Mouse (Mus musculus) testis, postnatal 14 days (tissue): ENCODE results near the gene Fzr1.
A peak's percentile ranks its signal among the peaks of the same experiment; 100 is the strongest.

ENCODE experiments used
- DNase-seq: peaks from one replicate; pipeline ENCODE4 v3.0.0; 2021; ENCODE audit warnings: low spot score

Fzr1 gene

GRCm38 (mm10) chr10:81382039-81382438, 3.7 kb upstream of the Fzr1 start:
- no peak for DNase-seq

- no peak for DNase-seq
Observed at GRCm38 (mm10) chr10:81379809-81380378, 1.6 kb upstream of the Fzr1 start.

DNA sequence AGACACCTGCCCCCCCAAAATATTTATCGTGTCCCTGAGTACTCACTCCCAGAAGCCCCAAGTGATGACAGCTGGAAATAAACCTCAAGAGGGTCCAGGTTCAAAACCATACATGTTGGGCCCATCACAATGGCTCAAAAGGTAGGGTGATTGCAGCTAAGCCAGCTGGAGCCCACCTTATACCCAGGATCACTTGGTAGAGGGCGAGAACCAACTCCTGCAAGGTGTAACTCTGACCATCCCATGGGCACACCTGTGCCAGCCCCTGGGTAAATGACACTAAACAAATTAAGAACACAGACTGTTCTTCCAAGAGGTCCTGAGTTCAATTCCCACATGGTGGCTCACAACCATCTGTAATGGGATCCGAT, 852 bp upstream of the Fzr1 start:
- no peak for DNase-seq

DNA sequence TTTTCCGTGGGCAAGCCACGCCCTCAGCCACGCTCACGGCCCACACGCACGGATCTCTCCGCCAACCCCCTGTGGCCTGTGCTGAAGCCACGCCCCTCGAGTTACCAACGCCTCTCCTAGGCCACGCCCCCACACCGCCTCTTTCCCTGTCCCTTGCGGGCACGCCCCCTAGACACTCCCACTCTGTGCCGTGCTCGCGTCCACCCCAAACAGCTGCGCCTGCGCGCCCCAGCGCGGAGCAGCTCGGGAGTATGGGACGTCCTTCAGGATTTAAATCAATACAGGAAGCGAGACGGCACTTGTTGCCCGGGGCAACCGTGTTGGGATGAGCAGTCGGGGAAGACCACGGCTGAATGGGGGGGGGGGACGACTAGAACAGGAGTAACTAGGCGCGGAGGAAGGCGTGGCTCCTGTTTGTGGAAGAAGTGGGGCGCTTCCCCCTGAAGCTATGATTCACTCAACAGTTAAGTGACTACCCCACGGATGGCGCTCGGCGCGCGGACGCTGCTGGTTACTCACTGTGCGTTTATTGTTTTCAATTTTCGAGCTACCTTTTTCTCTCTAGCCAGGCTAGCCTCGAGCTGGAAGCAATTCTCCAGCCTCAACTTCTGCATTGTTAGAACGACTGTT, 352 bp upstream of the Fzr1 start:
- DNase-seq = peak; percentile 100

DNA sequence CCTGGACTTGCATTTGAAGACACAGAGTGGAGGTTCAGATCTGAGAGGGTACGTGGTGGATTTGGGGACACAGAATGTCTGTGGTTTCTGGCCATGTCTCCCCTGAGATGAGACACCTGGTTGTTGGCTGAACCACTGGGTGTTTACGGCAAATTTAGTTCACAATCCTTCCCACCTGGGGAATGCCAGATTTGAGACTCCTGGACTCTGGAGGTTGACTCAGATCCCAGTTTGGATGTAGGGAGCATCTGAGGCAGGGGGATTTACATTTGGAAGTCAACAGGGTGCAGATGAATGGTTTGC, 1.0 kb downstream of the Fzr1 start:
- no peak for DNase-seq

DNA sequence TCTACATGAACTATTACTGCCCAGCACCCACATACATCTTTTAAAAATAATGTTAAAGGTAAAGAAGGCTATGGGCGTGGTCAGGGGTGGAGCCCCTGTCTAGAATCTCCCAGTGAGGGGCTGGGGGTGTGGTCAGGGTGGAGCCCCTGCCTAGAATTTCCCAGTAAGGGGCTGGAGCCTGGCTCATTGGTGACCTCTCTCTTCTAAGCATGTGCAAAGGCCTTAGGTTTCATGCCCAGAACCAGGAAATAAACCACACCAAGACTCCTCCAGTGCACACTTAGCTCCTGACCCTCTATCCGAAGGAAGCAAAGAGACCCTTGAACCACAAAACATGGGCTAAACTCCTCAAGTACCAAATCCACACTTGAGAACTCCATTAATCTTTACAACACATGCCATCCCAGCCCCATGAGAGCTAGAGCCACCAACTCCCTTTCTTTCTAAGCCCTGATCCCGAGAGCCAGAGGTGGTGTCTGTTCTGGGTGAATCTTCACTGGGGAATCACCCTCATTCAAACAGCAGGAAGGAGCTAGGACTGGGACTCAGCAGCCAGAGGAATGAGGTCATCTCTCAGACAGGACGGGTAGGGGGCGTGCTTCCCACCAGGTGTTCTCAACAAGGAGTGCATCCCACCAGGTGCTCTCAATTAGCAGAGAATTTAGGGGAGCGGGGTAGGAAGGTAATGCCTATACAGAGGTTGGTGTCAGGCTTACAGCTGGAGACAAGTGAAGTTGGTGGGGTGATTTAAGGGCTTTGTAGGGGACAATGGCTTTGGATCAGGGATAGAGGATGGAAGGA, 1.6 kb downstream of the Fzr1 start:
- no peak for DNase-seq

GRCm38 (mm10) chr10:81375322-81375721, 3.0 kb downstream of the Fzr1 start:
- DNase-seq = no peak

DNA sequence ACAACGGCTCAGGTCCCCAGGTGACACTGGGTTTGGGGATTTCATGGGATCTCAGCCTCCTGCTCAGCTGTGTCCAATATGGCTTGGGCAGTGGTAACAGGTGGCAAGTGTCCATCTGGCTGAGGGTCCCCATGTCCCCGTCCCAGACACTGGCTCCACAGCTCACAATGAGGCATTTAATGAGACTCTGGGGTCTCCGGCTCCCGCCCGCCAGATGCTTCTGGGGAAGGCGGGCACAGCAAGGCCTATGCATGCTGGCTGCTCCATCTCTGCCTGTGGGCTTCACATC, 11.2 kb downstream of the Fzr1 start:
- no peak for DNase-seq

DNA sequence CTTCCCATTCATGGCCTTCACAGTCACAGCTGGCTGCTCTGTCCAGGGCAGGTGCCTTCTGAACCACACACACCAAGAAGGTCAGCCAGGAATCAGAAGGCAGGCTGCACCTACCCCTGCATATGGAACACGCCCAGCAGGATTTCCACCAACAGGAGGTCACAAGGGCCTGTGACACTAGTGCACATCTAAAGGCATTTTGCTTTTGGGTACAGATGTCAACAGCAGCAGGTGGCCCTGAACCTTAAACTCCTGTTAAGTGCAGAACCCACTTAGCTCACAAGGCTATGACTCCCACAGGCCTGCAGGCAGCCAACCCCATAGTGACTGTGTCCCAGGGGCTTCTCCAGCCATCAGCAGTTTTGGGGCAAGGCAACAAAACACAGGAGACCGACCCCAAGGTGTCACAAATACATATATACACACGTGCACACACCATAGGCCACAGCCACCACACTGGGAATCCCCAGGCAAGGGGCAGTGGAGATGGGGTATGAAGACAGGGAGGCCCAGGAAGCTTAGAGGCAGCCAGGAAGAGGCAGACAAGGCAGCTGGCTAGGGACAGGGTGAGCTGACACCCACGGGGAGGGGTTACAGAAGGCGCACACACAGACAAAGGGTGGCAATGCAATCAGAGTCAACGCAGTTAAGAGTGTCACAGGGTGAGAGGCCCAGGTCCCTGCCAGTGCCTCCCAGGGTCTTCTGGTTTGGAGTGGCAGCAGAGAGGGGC, 11.7 kb downstream of the Fzr1 start:
- no peak for DNase-seq

GRCm38 (mm10) chr10:81365672-81366476, 12.4 kb downstream of the Fzr1 start, which contains the start of gene 4930404N11Rik:
Gene 4930404N11Rik (minus strand): TSS chr10:81365816.
- DNase-seq = no peak

GRCm38 (mm10) chr10:81365073-81365472, 13.2 kb downstream of the Fzr1 start:
- no peak for DNase-seq

GRCm38 (mm10) chr10:81364666-81365065, 13.7 kb downstream of the Fzr1 start:
- peak; percentile 46 for DNase-seq

DNA sequence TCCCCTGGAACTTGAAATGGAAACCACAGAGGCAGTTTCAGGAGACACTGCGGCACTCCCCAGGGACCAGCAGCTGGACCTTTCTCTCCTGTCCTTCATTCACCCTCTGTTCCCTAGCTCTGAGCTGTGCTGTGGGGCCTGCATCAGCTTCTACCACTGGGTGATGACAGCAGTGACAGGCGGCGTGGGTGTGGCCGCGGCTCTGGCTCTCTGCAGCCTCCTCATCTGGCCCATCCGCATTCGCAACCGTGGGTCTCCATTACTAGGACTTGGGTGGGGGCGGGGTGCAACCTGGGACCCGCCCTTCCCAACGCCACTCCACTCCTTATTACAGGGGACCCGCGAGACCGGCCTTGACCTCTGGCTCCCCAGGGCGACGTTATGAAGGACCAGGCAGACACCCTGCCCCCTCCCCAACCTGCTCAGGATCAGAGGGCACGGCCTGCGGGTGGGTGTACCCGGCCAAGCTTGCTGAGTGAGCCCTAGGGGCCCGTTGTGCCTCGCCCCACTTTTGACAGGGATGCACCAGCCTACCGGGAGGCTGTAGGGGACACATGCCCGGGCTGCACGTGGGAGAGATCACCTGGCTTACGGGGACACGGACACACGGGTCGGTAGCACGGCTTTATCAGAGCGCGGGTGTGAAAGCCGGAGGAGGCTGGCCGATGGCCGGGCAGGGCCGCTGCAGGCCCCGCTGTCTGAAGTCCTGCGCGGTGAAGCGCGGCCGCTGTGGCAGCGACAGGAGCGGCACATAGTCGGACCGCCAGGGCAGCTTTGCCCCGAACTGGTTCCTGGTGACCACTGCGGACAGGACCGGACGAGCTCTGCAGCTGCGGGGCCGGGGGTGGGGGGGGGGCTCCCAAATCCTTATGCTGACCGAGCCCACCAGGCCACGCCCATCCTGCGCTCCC, 14.6 kb downstream of the Fzr1 start:
- DNase-seq = no peak

- no peak for DNase-seq
Observed at GRCm38 (mm10) chr10:81362336-81362949, 15.9 kb downstream of the Fzr1 start.

GRCm38 (mm10) chr10:81360721-81361120, 17.6 kb downstream of the Fzr1 start:
- DNase-seq = no peak

GRCm38 (mm10) chr10:81358841-81359240, 19.5 kb downstream of the Fzr1 start:
- DNase-seq = no peak

DNA sequence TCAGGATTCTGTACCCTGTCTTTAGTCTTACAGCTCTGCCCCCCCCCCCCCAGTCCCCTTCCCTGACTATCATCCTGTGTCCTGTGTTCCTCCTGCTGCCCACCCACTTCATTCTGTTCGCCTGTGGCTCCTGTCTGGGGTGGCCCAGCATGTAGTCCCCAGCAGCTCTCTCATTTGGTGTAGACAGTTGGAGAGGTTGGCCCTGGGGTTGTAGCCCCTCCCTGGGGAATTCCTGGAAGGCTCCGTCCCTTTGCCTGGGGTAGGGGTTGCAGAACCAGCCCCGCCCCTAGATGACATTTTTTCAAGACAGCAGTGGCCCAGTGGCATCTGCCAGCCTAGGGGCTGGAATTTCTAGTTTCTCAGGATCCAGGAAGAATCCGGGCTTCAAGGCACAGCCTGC, 20.1 kb downstream of the Fzr1 start:
- DNase-seq = no peak

DNA sequence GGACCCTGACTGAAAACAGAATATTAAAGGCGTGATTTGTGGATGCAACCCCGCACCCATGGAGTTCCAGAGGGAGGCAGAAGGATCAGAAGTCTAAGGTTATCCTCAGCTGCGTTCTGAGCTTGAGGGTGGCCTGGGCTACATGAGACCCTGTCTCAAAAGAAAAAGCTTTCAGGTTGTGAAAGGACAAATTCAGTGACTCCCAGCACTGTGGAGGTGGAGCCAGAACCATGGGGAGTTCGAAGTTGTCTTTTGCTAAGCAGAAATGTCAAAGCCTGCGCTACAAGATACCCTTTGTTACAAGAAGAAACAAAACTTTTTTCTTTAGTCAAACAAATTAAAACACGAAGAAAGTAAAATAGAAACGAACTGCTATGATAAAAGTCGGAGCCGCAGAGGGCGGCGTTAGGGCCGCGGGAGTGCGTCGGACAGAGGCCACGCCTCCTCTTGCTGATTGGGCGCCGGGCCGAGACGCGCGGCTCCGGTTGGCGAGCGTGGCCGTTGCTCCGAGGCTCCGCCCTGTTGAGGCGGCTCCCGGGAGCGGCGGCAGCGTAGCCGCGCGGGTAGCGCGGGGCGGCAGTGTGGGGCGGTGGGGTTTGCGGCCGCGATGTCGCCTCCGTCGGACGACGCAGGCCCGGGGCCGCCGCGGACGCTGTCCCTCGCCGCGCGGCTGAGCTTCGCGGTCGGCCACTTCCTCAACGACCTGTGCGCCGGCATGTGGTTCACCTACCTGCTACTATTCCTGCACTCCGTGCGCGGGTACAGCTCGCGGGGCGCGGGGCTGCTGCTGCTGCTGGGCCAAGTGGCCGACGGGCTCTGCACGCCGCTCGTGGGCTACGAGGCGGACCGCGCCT, 21.1 kb downstream of the Fzr1 start, which contains the start of gene Mfsd12:
TSS of gene Mfsd12 (plus strand) at position 501 of the 854 bp plus-strand sequence.
- DNase-seq = peak; percentile 91

DNA sequence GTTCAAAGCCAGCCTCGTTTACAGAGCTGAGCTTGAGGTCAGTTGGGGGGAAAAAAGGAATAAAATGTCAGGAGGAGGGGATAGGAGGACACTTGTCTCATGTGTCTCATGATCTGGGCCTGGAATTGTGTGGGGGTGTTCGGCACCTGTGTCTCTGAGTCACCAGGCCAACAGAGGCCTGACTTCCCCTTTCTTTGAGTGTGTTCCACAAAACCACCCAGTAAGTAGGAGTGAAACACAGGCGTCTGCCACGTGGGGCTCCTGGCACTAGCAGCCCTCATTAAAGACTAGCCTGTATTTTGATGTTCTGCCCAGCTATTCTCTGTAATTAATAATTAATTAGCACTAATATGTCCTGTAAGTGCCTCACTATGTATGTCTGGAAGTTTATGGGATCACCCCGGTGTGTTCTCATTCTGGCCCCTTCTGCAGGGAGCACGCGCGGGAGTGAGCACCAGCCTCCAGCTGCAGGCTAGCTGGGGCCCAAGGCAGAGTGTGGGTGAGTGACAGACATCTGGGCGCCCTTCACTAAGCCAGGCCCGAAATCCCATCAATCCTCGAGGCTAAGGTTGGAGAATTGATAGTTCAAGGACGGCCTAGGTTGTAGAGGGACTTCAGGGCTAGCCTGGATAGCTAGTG, 21.8 kb downstream of the Fzr1 start:
- DNase-seq = no peak
